Mouse (Mus musculus): Measurements from ENCODE around the gene Bloc1s5. TPM values are rescaled to one million over a fixed set of nuclear protein-coding genes. Genes with fewer than 3 reads are reported as not detected.
"Not testable (repeated sequence)": the region's sequence is repeated elsewhere in the genome, so short reads cannot be mapped to it uniquely, and the experiment has no call there.

Gene Bloc1s5
- polyA plus RNA-seq, 1 experiment from 2014 or later: 21.6 TPM

GRCm38 (mm10) chr13:38640961-38641360, 6.1 kb upstream of the Bloc1s5 start:
- Histone ChIP-seq H3K4me3 (no peak overlapping the region), H3K27me3 (no peaks in the 10 kb centered on the region), H3K4me2 (no peak overlapping the region), H3K4me1 (no peaks in the 10 kb centered on the region), H3K9me3 (no peaks in the 10 kb centered on the region), H3K27ac (no peak overlapping the region), H3K9ac (no peak overlapping the region), H3K36me3 (peaks cover 20% of the 10 kb centered on the region)
- ATAC-seq (ENCODE audit: borderline replicate concordance, extremely low read depth, low FRiP score, low TSS enrichment): no peak
- WGBS: 90% methylated on average over 5 of the region's 5 CpGs

DNA sequence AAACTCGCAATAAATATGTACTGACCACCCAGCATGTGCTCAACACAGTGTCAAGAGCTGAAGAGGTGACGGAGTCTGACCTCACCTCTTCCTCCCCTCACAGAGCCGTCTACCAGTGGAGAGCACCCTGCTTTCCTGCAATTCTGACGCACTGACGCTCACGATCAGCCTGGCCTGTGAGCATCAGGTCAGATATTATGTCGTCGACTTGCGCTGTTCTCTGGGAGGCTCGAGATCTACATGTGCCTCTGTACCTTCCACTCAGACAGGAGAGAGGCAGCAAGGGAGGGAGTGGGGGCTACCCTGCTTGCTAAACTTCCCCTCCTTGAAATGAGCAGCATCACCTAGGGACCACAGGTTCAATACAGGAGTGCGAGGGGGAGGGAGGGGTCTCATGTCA, 3.8 kb upstream of the Bloc1s5 start:
- no peak overlapping the region for H3K27ac ChIP-seq
- no peaks in the 10 kb centered on the region for H3K9me3 ChIP-seq
- H3K27me3 ChIP-seq: no peaks in the 10 kb centered on the region
- no peak for ATAC-seq (ENCODE audit: borderline replicate concordance, extremely low read depth, low FRiP score, low TSS enrichment)
- no peak overlapping the region for H3K9ac ChIP-seq
- H3K4me3 ChIP-seq: no peak overlapping the region
- WGBS: 69% methylated on average over 11 of the region's 11 CpGs
- H3K36me3 ChIP-seq: peaks cover 4% of the 10 kb centered on the region; the same call in 1 of the 2 replicates
- H3K4me1 ChIP-seq: peaks cover 8% of the 10 kb centered on the region
- H3K4me2 ChIP-seq: no peak overlapping the region

DNA sequence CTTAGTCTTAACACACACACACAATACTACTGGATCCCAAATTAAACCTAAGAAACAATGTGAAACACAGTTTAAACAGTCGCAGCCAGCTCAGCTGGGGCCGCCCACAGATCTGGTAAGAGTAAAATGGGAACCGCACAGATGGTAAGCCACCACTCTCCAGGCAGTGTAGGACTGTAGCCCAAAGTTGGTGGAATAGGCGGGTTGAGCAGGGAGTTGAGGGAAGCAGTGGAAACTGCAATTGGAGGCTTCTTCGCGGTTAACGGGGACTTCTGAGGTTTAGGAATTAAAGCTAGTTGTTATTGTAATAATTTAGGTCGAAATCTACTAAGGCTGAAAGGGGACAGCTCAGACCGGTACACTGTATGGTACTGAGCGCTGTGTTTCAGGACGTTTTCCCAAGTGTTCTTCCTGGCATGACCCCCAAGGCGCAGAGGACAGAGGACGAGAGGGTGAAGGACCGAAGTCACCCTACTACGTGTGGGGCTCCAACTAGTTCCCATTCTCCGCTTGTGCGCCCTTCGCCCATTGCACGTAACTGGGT, 581 bp downstream of the Bloc1s5 start:
- WGBS: under 1% methylated on average over 19 of the region's 19 CpGs
- H3K36me3 ChIP-seq: no peaks in the 10 kb centered on the region
- peak; percentile 71; the same call in 1 of the 2 replicates for ATAC-seq (ENCODE audit: borderline replicate concordance, extremely low read depth, low FRiP score, low TSS enrichment)
- peak overlapping the region; percentile 74 for H3K4me2 ChIP-seq
- peak overlapping the region; percentile 59 for H3K9ac ChIP-seq
- peak overlapping the region; percentile 74 for H3K4me3 ChIP-seq
- H3K27me3 ChIP-seq: no peaks in the 10 kb centered on the region
- H3K4me1 ChIP-seq: peaks cover 10% of the 10 kb centered on the region
- H3K9me3 ChIP-seq: no peaks in the 10 kb centered on the region
- H3K27ac ChIP-seq: peak overlapping the region; percentile 68

DNA sequence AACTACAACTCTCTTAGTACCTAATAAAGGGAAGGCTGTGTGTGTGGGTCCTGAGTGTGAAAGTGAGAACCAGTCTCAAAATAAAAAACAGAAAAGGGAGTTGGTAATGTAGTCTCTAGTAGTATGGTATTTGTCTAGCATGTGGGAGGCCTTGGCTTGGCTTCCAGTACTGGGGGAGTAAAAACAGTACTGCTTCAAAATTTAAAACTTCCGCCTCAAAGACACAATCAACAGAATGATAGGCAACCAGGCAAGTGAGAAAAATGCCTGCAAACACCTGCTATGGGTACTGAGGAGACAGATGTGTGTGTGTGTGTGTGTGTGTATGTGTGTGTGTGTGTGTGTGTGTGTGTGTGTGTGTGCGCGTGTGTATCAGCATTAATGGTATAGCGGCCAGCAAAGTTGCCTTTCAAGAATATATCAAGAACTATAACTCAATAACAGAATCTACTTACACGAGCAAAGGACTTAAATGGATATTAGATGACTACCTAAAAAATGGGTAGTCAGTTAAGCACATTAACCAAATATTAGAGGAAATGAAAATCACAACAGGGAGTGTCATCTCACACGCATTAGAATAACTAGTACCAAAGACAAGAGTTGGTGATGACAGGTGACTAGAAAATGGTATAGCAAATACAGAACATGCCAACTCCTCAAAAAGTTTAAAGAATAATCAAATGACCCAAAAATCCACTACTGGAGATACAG, 1.5 kb downstream of the Bloc1s5 start:
- peak overlapping the region; percentile 59; the same call in 1 of the 2 replicates for H3K9ac ChIP-seq
- 89% methylated on average over 6 of the region's 6 CpGs for WGBS
- no peaks in the 10 kb centered on the region for H3K36me3 ChIP-seq
- H3K4me3 ChIP-seq: no peak overlapping the region
- no peaks in the 10 kb centered on the region for H3K27me3 ChIP-seq
- no peak for ATAC-seq (ENCODE audit: borderline replicate concordance, extremely low read depth, low FRiP score, low TSS enrichment)
- H3K27ac ChIP-seq: no peak overlapping the region
- peaks cover 10% of the 10 kb centered on the region for H3K4me1 ChIP-seq
- H3K4me2 ChIP-seq: peak overlapping the region; percentile 74; the same call in 1 of the 2 replicates
- H3K9me3 ChIP-seq: no peaks in the 10 kb centered on the region

GRCm38 (mm10) chr13:38632556-38632955, 2.4 kb downstream of the Bloc1s5 start:
- WGBS: 76% methylated on average over 6 of the region's 6 CpGs
- no peak overlapping the region for H3K4me3 ChIP-seq
- H3K27me3 ChIP-seq: no peaks in the 10 kb centered on the region
- no peaks in the 10 kb centered on the region for H3K36me3 ChIP-seq
- H3K4me2 ChIP-seq: no peak overlapping the region
- no peak for ATAC-seq (ENCODE audit: borderline replicate concordance, extremely low read depth, low FRiP score, low TSS enrichment)
- no peak overlapping the region for H3K9ac ChIP-seq
- H3K4me1 ChIP-seq: peaks cover 10% of the 10 kb centered on the region
- no peaks in the 10 kb centered on the region for H3K9me3 ChIP-seq
- no peak overlapping the region for H3K27ac ChIP-seq

- ATAC-seq (ENCODE audit: borderline replicate concordance, extremely low read depth, low FRiP score, low TSS enrichment): no peak
- Histone ChIP-seq H3K36me3 (no peaks in the 10 kb centered on the region), H3K9me3 (no peaks in the 10 kb centered on the region), H3K27me3 (no peaks in the 10 kb centered on the region), H3K9ac (no peak overlapping the region), H3K4me2 (no peak overlapping the region), H3K4me1 (no peaks in the 10 kb centered on the region; the same call in 1 of the 2 replicates), H3K4me3 (no peak overlapping the region), H3K27ac (no peak overlapping the region)
- 43% methylated on average over 6 of the region's 6 CpGs for WGBS
Observed at GRCm38 (mm10) chr13:38626229-38626525, 8.7 kb downstream of the Bloc1s5 start.

GRCm38 (mm10) chr13:38625492-38626228, 9.2 kb downstream of the Bloc1s5 start:
- H3K36me3 ChIP-seq: no peaks in the 10 kb centered on the region
- no peak for ATAC-seq (ENCODE audit: borderline replicate concordance, extremely low read depth, low FRiP score, low TSS enrichment)
- 20% methylated on average over 5 of the region's 5 CpGs for WGBS
- H3K9ac ChIP-seq: no peak overlapping the region
- H3K4me3 ChIP-seq: no peak overlapping the region
- no peaks in the 10 kb centered on the region for H3K27me3 ChIP-seq
- no peaks in the 10 kb centered on the region; the same call in 1 of the 2 replicates for H3K4me1 ChIP-seq
- no peaks in the 10 kb centered on the region for H3K9me3 ChIP-seq
- 0 out of 2 replicates have a peak overlapping the region, but pooled peaks have one; percentile 7 for H3K27ac ChIP-seq
- no peak overlapping the region for H3K4me2 ChIP-seq

- Histone ChIP-seq H3K27me3 (no peaks in the 10 kb centered on the region), H3K4me2 (no peak overlapping the region), H3K9ac (no peak overlapping the region), H3K4me1 (no peaks in the 10 kb centered on the region; the same call in 1 of the 2 replicates), H3K9me3 (no peaks in the 10 kb centered on the region), H3K36me3 (no peaks in the 10 kb centered on the region), H3K27ac (no peak overlapping the region), H3K4me3 (no peak overlapping the region)
- 73% methylated on average over 8 of the region's 8 CpGs for WGBS
- ATAC-seq (ENCODE audit: borderline replicate concordance, extremely low read depth, low FRiP score, low TSS enrichment): no peak
Observed at GRCm38 (mm10) chr13:38624292-38624902, 10.5 kb downstream of the Bloc1s5 start.

- no peak overlapping the region for H3K4me2 ChIP-seq
- H3K9me3 ChIP-seq: no peaks in the 10 kb centered on the region
- H3K36me3 ChIP-seq: no peaks in the 10 kb centered on the region
- no peak overlapping the region for H3K27ac ChIP-seq
- ATAC-seq (ENCODE audit: borderline replicate concordance, extremely low read depth, low FRiP score, low TSS enrichment): no peak
- H3K27me3 ChIP-seq: no peaks in the 10 kb centered on the region
- H3K9ac ChIP-seq: no peak overlapping the region
- H3K4me3 ChIP-seq: no peak overlapping the region
- H3K4me1 ChIP-seq: no peaks in the 10 kb centered on the region; the same call in 1 of the 2 replicates
- WGBS: 82% methylated on average over 5 of the region's 5 CpGs
Observed at GRCm38 (mm10) chr13:38623296-38623695, 11.6 kb downstream of the Bloc1s5 start.

DNA sequence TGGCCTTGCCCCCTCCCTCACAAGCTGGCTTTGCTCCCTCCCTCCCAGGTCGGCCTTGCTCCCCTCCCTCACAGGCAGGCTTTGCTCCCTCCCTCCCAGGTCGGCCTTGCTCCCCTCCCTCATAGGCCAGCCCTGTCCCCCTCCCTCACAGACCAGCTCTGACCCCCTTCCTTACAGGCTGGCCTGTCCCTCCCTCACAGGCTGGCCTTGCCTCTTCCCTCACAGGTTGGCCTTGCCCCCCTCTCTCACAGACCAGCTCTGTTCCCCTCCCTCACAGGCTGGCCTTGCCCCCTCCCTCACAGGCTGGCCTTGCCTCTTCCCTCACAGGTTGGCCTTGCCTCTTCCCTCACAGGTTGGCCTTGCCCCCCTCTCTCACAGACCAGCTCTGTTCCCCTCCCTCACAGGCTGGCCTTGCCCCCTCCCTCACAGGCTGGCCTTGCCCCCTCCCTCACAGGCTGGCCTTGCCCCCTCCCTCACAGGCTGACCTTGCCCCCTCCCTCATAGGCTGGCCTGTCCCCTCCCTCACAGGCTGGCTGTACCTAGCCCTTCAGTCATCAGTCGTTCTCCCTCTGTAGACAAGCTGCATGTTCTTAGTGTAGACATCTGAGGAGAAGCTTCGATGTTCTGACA, 16.8 kb downstream of the Bloc1s5 start:
- H3K27ac ChIP-seq, H3K9me3 ChIP-seq, H3K4me2 ChIP-seq, H3K36me3 ChIP-seq, H3K27me3 ChIP-seq, H3K9ac ChIP-seq, H3K4me3 ChIP-seq, H3K4me1 ChIP-seq: not testable (repeated sequence)
- ATAC-seq (ENCODE audit: borderline replicate concordance, extremely low read depth, low FRiP score, low TSS enrichment): 0 out of 2 replicates have a peak, but pooled peaks have one; percentile 17
- WGBS: 64% methylated on average over 4 of the region's 4 CpGs

DNA sequence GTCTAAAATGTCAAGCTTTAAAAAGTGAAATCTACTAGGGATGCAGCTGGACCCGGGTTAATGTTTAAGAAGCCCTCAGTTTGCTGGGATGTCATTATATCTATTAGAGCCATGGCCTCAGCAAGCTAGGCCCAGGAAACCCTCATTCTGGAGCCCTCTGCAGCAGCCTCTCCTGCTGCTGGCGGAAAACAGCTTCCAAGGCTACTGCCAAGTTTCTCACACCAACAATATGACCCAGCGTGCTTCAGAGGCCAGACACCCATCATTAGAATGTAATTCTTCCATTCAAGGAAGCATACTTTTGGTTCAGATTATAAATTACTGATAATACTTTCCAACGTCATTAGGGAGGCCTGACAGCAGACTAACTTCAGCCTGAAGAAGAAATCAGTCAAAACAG, 18.0 kb downstream of the Bloc1s5 start:
- Histone ChIP-seq H3K36me3 (peaks cover 4% of the 10 kb centered on the region; the same call in 1 of the 2 replicates), H3K27me3 (no peaks in the 10 kb centered on the region), H3K9me3 (no peaks in the 10 kb centered on the region), H3K4me2 (no peak overlapping the region), H3K9ac (no peak overlapping the region), H3K4me1 (no peaks in the 10 kb centered on the region), H3K4me3 (no peak overlapping the region), H3K27ac (no peak overlapping the region)
- 62% methylated on average over 4 of the region's 4 CpGs for WGBS
- peak; percentile 19; the same call in 1 of the 2 replicates for ATAC-seq (ENCODE audit: borderline replicate concordance, extremely low read depth, low FRiP score, low TSS enrichment)
